In genomic region chr17:74047210-74048082, GRCm38 (mm10) we compare ENCODE assay signal across 9 mouse cellular contexts. TPM values are rescaled to one million over a fixed set of nuclear protein-coding genes. Genes with fewer than 3 reads are reported as not detected.
DNase-seq lines count a peak whose midpoint lies in the region; ATAC-seq and TF ChIP-seq lines count a peak whose summit lies in the region.
"Had no signal": no experiment of that assay in that cellular context is flagged by ENCODE, and none has a peak within 500 bp of the region (broad histone marks: within the 10 kb centered on the region; RNA-seq: fewer than 3 reads in every experiment).

Gene Srd5a2 (minus strand): TSS chr17:74047916.

- no peak for TF ChIP-seq CTCF in liver, postnatal 0 days (IDR thresholded peaks at IDR 0.05; ENCODE audit: low read depth)
- no peak for TF ChIP-seq CTCF in hindbrain, postnatal 0 days (IDR thresholded peaks at IDR 0.05; ENCODE audit: low read depth)

- no peaks in the 10 kb centered on the region for H3K36me3 ChIP-seq in liver, embryonic 11.5 days (ENCODE audit: control insufficient read depth, insufficient read depth, low read length)
- H3K36me3 ChIP-seq in liver, postnatal 0 days (replicated peaks; ENCODE audit: insufficient read depth, low read length) = no peaks in the 10 kb centered on the region
- H3K36me3 ChIP-seq in hindbrain, postnatal 0 days (ENCODE audit: insufficient read depth, low read length) = no peaks in the 10 kb centered on the region
- no peaks in the 10 kb centered on the region for H3K36me3 ChIP-seq in neural tube, embryonic 11.5 days (ENCODE audit: control insufficient read depth, insufficient read depth, low read length)

- TF ChIP-seq EP300 in liver, postnatal 0 days (IDR thresholded peaks at IDR 0.05; ENCODE audit: low read depth) = no peak

- no peak for DNase-seq in liver, embryonic 11.5 days (ENCODE audit: low spot score)
- no peak for DNase-seq in liver, postnatal 0 days
- DNase-seq in embryo, embryonic 10 days (ENCODE audit: low spot score) = peak; percentile 36
- no peak for DNase-seq in hindbrain, postnatal 0 days (ENCODE audit: low spot score)
- peak; percentile 43 for DNase-seq in neural tube, embryonic 11.5 days (ENCODE audit: low spot score)
- no peak for DNase-seq in left cerebral cortex, postnatal 14 days (ENCODE audit: low spot score in 2 of 2)
- no peak for DNase-seq in spleen, postnatal 4 days (ENCODE audit: low spot score in 2 of 2)
- no peak for DNase-seq in cerebellum, adult 8-10 months

- no peaks in the 10 kb centered on the region for H3K9me3 ChIP-seq in liver, embryonic 11.5 days (ENCODE audit: control insufficient read depth, low read length)
- no peaks in the 10 kb centered on the region for H3K9me3 ChIP-seq in liver, postnatal 0 days (ENCODE audit: low read length)
- no peaks in the 10 kb centered on the region for H3K9me3 ChIP-seq in hindbrain, postnatal 0 days (ENCODE audit: low read length)
- no peaks in the 10 kb centered on the region for H3K9me3 ChIP-seq in neural tube, embryonic 11.5 days (ENCODE audit: control insufficient read depth, low read length)

- H3K4me1 ChIP-seq in liver, embryonic 11.5 days (replicated peaks; ENCODE audit: control insufficient read depth, insufficient read depth, low read length) = no peaks in the 10 kb centered on the region
- H3K4me1 ChIP-seq in liver, postnatal 0 days (ENCODE audit: insufficient read depth) = no peaks in the 10 kb centered on the region
- no peaks in the 10 kb centered on the region for H3K4me1 ChIP-seq in hindbrain, postnatal 0 days (ENCODE audit: insufficient read depth, low read length)
- no peaks in the 10 kb centered on the region for H3K4me1 ChIP-seq in neural tube, embryonic 11.5 days (ENCODE audit: control insufficient read depth, insufficient read depth, low read length)

- no peak for ATAC-seq in liver, embryonic 11.5 days (replicated peaks; ENCODE audit: low FRiP score)
- ATAC-seq in liver, postnatal 0 days = no peak
- 0 out of 2 replicates have a peak, but pooled peaks have one; percentile 27 for ATAC-seq in hindbrain, postnatal 0 days
- ATAC-seq in neural tube, embryonic 11.5 days (ENCODE audit: insufficient read depth, low FRiP score, low TSS enrichment) = no peak

- intact Hi-C loops in left cerebral cortex, postnatal 14 days (cut with DNase I) = no loop called here

- H3K4me3 ChIP-seq in liver, embryonic 11.5 days (ENCODE audit: low read depth, low read length) = peak within 1 kb of the TSS; percentile 14; the same call in 1 of the 2 replicates
- H3K4me3 ChIP-seq in liver, postnatal 0 days (ENCODE audit: low read depth, low read length) = no peak within 1 kb of the TSS
- H3K4me3 ChIP-seq in hindbrain, postnatal 0 days (ENCODE audit: low read length) = peak within 1 kb of the TSS; percentile 31
- peak within 1 kb of the TSS; percentile 20; the same call in 1 of the 2 replicates for H3K4me3 ChIP-seq in neural tube, embryonic 11.5 days (ENCODE audit: low read depth, low read length)
- H3K4me3 ChIP-seq: myocyte had no signal

- H3K4me2 ChIP-seq in liver, embryonic 11.5 days = peak within 1 kb of the TSS; percentile 27; the same call in 1 of the 2 replicates
- H3K4me2 ChIP-seq in liver, postnatal 0 days (ENCODE audit: low read depth, low read length) = no peak within 1 kb of the TSS
- peak within 1 kb of the TSS; percentile 52 for H3K4me2 ChIP-seq in hindbrain, postnatal 0 days (ENCODE audit: low read depth, low read length)
- peak within 1 kb of the TSS; percentile 42 for H3K4me2 ChIP-seq in neural tube, embryonic 11.5 days (ENCODE audit: low read depth)

- peaks cover 47% of the 10 kb centered on the region for H3K27me3 ChIP-seq in liver, embryonic 11.5 days (replicated peaks; ENCODE audit: control insufficient read depth, insufficient read depth, low read length)
- peaks cover 38% of the 10 kb centered on the region for H3K27me3 ChIP-seq in liver, postnatal 0 days (ENCODE audit: insufficient read depth, low read length)
- peaks cover 29% of the 10 kb centered on the region for H3K27me3 ChIP-seq in hindbrain, postnatal 0 days (ENCODE audit: insufficient read depth, low read length)
- H3K27me3 ChIP-seq in neural tube, embryonic 11.5 days (ENCODE audit: control insufficient read depth, insufficient read depth, low read length) = peaks cover 27% of the 10 kb centered on the region

- 3% methylated on average over 45 of the region's 45 CpGs for WGBS in liver, embryonic 11.5 days
- WGBS in liver, postnatal 0 days (ENCODE audit: insufficient replicate concordance) = 1% methylated on average over 44 of the region's 45 CpGs
- 1% methylated on average over 45 of the region's 45 CpGs for WGBS in hindbrain, postnatal 0 days
- 2% methylated on average over 44 of the region's 45 CpGs for WGBS in neural tube, embryonic 11.5 days

- no peak within 1 kb of the TSS for H3K9ac ChIP-seq in liver, embryonic 11.5 days (ENCODE audit: low read depth, low read length)
- H3K9ac ChIP-seq in liver, postnatal 0 days (replicated peaks) = no peak within 1 kb of the TSS
- no peak within 1 kb of the TSS for H3K9ac ChIP-seq in hindbrain, postnatal 0 days (replicated peaks; ENCODE audit: low read length)
- H3K9ac ChIP-seq in neural tube, embryonic 11.5 days (ENCODE audit: low read length) = no peak within 1 kb of the TSS

- H3K27ac ChIP-seq in liver, embryonic 11.5 days (ENCODE audit: low read depth, low read length) = no peak within 1 kb of the TSS
- no peak within 1 kb of the TSS for H3K27ac ChIP-seq in liver, postnatal 0 days (ENCODE audit: low read depth)
- no peak within 1 kb of the TSS for H3K27ac ChIP-seq in hindbrain, postnatal 0 days
- H3K27ac ChIP-seq in neural tube, embryonic 11.5 days (ENCODE audit: low read depth, low read length) = no peak within 1 kb of the TSS

RNA-seq across cellular contexts. Expression of gene Srd5a2, which starts in this region (rescaled TPM):
- not detected in 2 replicates for polyA plus RNA-seq in liver, embryonic 11.5 days (2014; fragmentation: Nextera tagmentation; extraction: Ambion mirVana)
- not detected in 2 replicates for polyA plus RNA-seq in liver, postnatal 0 days (2015; fragmentation: Nextera tagmentation; extraction: Ambion mirVana)
- 0.11 and 0.58 TPM in 2 replicates for total RNA-seq in hindbrain, postnatal 0 days (2014; rRNA removed)
- polyA plus RNA-seq in hindbrain, postnatal 0 days (2015; fragmentation: Nextera tagmentation; extraction: Ambion mirVana) = not detected in 2 replicates
- 0.61 and 1.4 TPM in 2 replicates for polyA plus RNA-seq in neural tube, embryonic 11.5 days (2014; fragmentation: Nextera tagmentation; extraction: Ambion mirVana)
- not detected for total RNA-seq in left cerebral cortex, postnatal 14 days (2021)
- polyA plus RNA-seq: myocyte had no signal

Comparison
In these comparisons a context has a peak if more than half of its experiments do, and no peak if none do; other contexts are left out.
1. Peak in ATAC-seq, H3K4me3 ChIP-seq and H3K4me2 ChIP-seq in hindbrain, postnatal 0 days; RNA of the gene not detected or under 1 TPM.
2. DNase-seq: peak in embryo, embryonic 10 days (single experiment) and neural tube, embryonic 11.5 days (single experiment); none in liver, embryonic 11.5 days (single experiment), liver, postnatal 0 days (single experiment), hindbrain, postnatal 0 days (single experiment), left cerebral cortex, postnatal 14 days (0 of 2), spleen, postnatal 4 days (0 of 2) and cerebellum, adult 8-10 months (single experiment).